Mouse (Mus musculus): ENCODE results near the gene Tenm2. TPM values are rescaled to one million over a fixed set of nuclear protein-coding genes. Genes with fewer than 3 reads are reported as not detected.

The Tenm2 gene
- polyA plus RNA-seq, 1 experiment from 2014 or later = 1.9 TPM

GRCm38 (mm10) chr11:36700131-36700530 lies 535.6 kb downstream of the Tenm2 start:
- 78% methylated on average over 6 of the region's 6 CpGs for WGBS
- ATAC-seq (ENCODE audit: insufficient read depth, low FRiP score) = no peak
- H3K4me2 ChIP-seq (ENCODE audit: low read depth, low read length) = no peak overlapping the region
- H3K4me3 ChIP-seq (replicated peaks; ENCODE audit: low read length) = no peak overlapping the region
- H3K9ac ChIP-seq (ENCODE audit: low read length) = no peak overlapping the region
- no peak overlapping the region for H3K27ac ChIP-seq (ENCODE audit: low read length)
- H3K9me3 ChIP-seq (replicated peaks; ENCODE audit: control insufficient read depth, low read length) = no peaks in the 10 kb centered on the region
- H3K27me3 ChIP-seq (ENCODE audit: control insufficient read depth, insufficient read depth, low read length) = no peaks in the 10 kb centered on the region
- no peaks in the 10 kb centered on the region for H3K4me1 ChIP-seq (ENCODE audit: control insufficient read depth, insufficient read depth, low read length)
- H3K36me3 ChIP-seq (ENCODE audit: control insufficient read depth, insufficient read depth, low read length) = no peaks in the 10 kb centered on the region

- 77% methylated on average over 7 of the region's 7 CpGs for WGBS
- H3K9ac ChIP-seq (ENCODE audit: low read length) = no peak overlapping the region
- no peak overlapping the region for H3K4me2 ChIP-seq (ENCODE audit: low read depth, low read length)
- H3K4me3 ChIP-seq (replicated peaks; ENCODE audit: low read length) = no peak overlapping the region
- H3K36me3 ChIP-seq (ENCODE audit: control insufficient read depth, insufficient read depth, low read length) = no peaks in the 10 kb centered on the region
- ATAC-seq (ENCODE audit: insufficient read depth, low FRiP score) = no peak
- H3K4me1 ChIP-seq (ENCODE audit: control insufficient read depth, insufficient read depth, low read length) = no peaks in the 10 kb centered on the region
- no peaks in the 10 kb centered on the region for H3K9me3 ChIP-seq (replicated peaks; ENCODE audit: control insufficient read depth, low read length)
- no peak overlapping the region for H3K27ac ChIP-seq (ENCODE audit: low read length)
- no peaks in the 10 kb centered on the region for H3K27me3 ChIP-seq (ENCODE audit: control insufficient read depth, insufficient read depth, low read length)
These were observed 537.5 kb downstream of the Tenm2 start for GRCm38 (mm10) chr11:36698268-36698667.

DNA sequence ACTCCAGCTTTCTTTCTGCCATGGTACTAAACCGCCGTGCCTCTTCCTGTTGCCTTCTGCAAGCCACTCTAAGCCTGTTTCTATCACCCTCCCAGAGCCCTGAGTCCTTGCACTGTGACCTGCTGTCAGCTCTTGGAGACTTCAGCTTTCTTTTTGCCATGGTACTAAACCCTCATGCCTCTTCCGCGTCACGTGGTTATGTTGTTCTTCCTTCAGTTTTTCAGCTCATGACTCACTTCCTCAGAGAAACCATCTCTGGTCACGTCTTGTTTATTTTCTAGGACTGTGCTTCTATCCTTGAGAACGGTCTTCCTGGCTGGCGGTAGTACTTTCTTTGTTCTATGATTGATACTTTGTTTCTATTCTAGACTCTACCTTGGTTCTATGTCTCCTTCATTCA lies 537.9 kb downstream of the Tenm2 start:
- Histone ChIP-seq H3K4me1 (ENCODE audit: control insufficient read depth, insufficient read depth, low read length) (no peaks in the 10 kb centered on the region), H3K4me2 (ENCODE audit: low read depth, low read length) (no peak overlapping the region), H3K36me3 (ENCODE audit: control insufficient read depth, insufficient read depth, low read length) (no peaks in the 10 kb centered on the region), H3K9me3 (replicated peaks; ENCODE audit: control insufficient read depth, low read length) (no peaks in the 10 kb centered on the region), H3K4me3 (replicated peaks; ENCODE audit: low read length) (no peak overlapping the region), H3K27ac (ENCODE audit: low read length) (no peak overlapping the region), H3K9ac (ENCODE audit: low read length) (no peak overlapping the region), H3K27me3 (ENCODE audit: control insufficient read depth, insufficient read depth, low read length) (no peaks in the 10 kb centered on the region)
- no peak for ATAC-seq (ENCODE audit: insufficient read depth, low FRiP score)
- WGBS = 71% methylated on average over 8 of the region's 8 CpGs

GRCm38 (mm10) chr11:36697021-36697639 lies 538.6 kb downstream of the Tenm2 start:
- Histone ChIP-seq H3K27me3 (ENCODE audit: control insufficient read depth, insufficient read depth, low read length) (no peaks in the 10 kb centered on the region), H3K9me3 (replicated peaks; ENCODE audit: control insufficient read depth, low read length) (no peaks in the 10 kb centered on the region), H3K36me3 (ENCODE audit: control insufficient read depth, insufficient read depth, low read length) (no peaks in the 10 kb centered on the region), H3K4me1 (ENCODE audit: control insufficient read depth, insufficient read depth, low read length) (no peaks in the 10 kb centered on the region), H3K27ac (ENCODE audit: low read length) (no peak overlapping the region), H3K4me2 (ENCODE audit: low read depth, low read length) (no peak overlapping the region), H3K4me3 (replicated peaks; ENCODE audit: low read length) (no peak overlapping the region), H3K9ac (ENCODE audit: low read length) (no peak overlapping the region)
- ATAC-seq (ENCODE audit: insufficient read depth, low FRiP score) = no peak
- WGBS = 42% methylated on average over 10 of the region's 10 CpGs

- Histone ChIP-seq H3K9ac (ENCODE audit: low read length) (no peak overlapping the region), H3K27ac (ENCODE audit: low read length) (no peak overlapping the region), H3K4me2 (ENCODE audit: low read depth, low read length) (no peak overlapping the region), H3K4me1 (ENCODE audit: control insufficient read depth, insufficient read depth, low read length) (no peaks in the 10 kb centered on the region), H3K27me3 (ENCODE audit: control insufficient read depth, insufficient read depth, low read length) (no peaks in the 10 kb centered on the region), H3K36me3 (ENCODE audit: control insufficient read depth, insufficient read depth, low read length) (no peaks in the 10 kb centered on the region), H3K4me3 (replicated peaks; ENCODE audit: low read length) (no peak overlapping the region), H3K9me3 (replicated peaks; ENCODE audit: control insufficient read depth, low read length) (no peaks in the 10 kb centered on the region)
- 60% methylated on average over 8 of the region's 8 CpGs for WGBS
- no peak for ATAC-seq (ENCODE audit: insufficient read depth, low FRiP score)
These were observed 541.0 kb downstream of the Tenm2 start for GRCm38 (mm10) chr11:36694810-36695209.

DNA sequence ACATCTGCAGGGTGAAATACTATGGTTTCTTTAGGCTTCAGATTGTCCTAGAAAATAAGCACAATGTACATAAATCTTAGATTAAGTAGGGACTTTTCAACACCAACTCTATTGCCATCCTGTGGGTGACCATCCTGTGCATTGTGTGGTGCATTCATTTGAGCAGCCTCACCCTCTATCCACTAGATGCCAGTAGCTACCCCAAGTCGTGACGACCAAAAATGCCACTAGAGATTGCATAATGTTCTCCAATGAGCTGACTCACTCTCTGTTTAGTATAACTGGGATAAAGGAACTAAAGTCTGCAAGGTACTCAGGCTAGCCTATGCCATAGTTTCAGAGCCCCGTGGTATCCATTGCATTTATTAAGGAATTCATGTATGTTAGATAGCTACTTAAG lies 543.1 kb downstream of the Tenm2 start:
- Histone ChIP-seq H3K4me3 (replicated peaks; ENCODE audit: low read length) (no peak overlapping the region), H3K27ac (ENCODE audit: low read length) (no peak overlapping the region), H3K36me3 (ENCODE audit: control insufficient read depth, insufficient read depth, low read length) (no peaks in the 10 kb centered on the region), H3K9ac (ENCODE audit: low read length) (no peak overlapping the region), H3K4me2 (ENCODE audit: low read depth, low read length) (no peak overlapping the region), H3K27me3 (ENCODE audit: control insufficient read depth, insufficient read depth, low read length) (no peaks in the 10 kb centered on the region), H3K9me3 (replicated peaks; ENCODE audit: control insufficient read depth, low read length) (no peaks in the 10 kb centered on the region), H3K4me1 (ENCODE audit: control insufficient read depth, insufficient read depth, low read length) (no peaks in the 10 kb centered on the region)
- no peak for ATAC-seq (ENCODE audit: insufficient read depth, low FRiP score)
- 73% methylated on average over 3 of the region's 3 CpGs for WGBS

GRCm38 (mm10) chr11:36690826-36691225 lies 544.9 kb downstream of the Tenm2 start:
- Histone ChIP-seq H3K36me3 (ENCODE audit: control insufficient read depth, insufficient read depth, low read length) (no peaks in the 10 kb centered on the region), H3K9me3 (replicated peaks; ENCODE audit: control insufficient read depth, low read length) (no peaks in the 10 kb centered on the region), H3K27me3 (ENCODE audit: control insufficient read depth, insufficient read depth, low read length) (no peaks in the 10 kb centered on the region), H3K4me2 (ENCODE audit: low read depth, low read length) (no peak overlapping the region), H3K27ac (ENCODE audit: low read length) (no peak overlapping the region), H3K4me3 (replicated peaks; ENCODE audit: low read length) (no peak overlapping the region), H3K4me1 (ENCODE audit: control insufficient read depth, insufficient read depth, low read length) (no peaks in the 10 kb centered on the region; the same call in 1 of the 2 replicates), H3K9ac (ENCODE audit: low read length) (no peak overlapping the region)
- no peak for ATAC-seq (ENCODE audit: insufficient read depth, low FRiP score)
- WGBS = 59% methylated on average over 6 of the region's 6 CpGs

DNA sequence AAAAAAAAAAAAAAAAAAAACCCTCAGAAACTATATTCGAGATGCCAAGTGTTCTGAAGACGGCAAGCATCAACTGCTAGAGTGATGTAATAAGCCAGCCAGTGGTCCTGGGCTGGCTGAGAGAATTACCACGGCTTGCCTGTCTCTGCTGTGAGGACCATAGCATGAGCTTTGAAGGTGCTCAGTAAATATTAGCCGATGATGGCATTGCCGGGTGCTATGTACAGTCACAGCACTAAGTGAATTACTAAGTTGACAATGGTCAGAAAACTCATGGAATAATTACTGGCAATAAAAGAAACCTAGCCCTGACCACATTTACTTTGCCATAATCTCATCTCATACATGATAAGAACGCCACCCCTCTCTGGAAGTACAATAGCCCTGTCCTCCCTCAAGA lies 549.5 kb downstream of the Tenm2 start:
- no peak overlapping the region for H3K27ac ChIP-seq (ENCODE audit: low read length)
- 56% methylated on average over 6 of the region's 6 CpGs for WGBS
- H3K4me2 ChIP-seq (ENCODE audit: low read depth, low read length) = no peak overlapping the region
- no peaks in the 10 kb centered on the region for H3K27me3 ChIP-seq (ENCODE audit: control insufficient read depth, insufficient read depth, low read length)
- no peak overlapping the region for H3K9ac ChIP-seq (ENCODE audit: low read length)
- no peaks in the 10 kb centered on the region for H3K36me3 ChIP-seq (ENCODE audit: control insufficient read depth, insufficient read depth, low read length)
- H3K4me3 ChIP-seq (replicated peaks; ENCODE audit: low read length) = no peak overlapping the region
- ATAC-seq (ENCODE audit: insufficient read depth, low FRiP score) = no peak; the same call in 1 of the 2 replicates
- no peaks in the 10 kb centered on the region for H3K9me3 ChIP-seq (replicated peaks; ENCODE audit: control insufficient read depth, low read length)
- H3K4me1 ChIP-seq (ENCODE audit: control insufficient read depth, insufficient read depth, low read length) = no peaks in the 10 kb centered on the region; the same call in 1 of the 2 replicates

- H3K9me3 ChIP-seq (replicated peaks; ENCODE audit: control insufficient read depth, low read length) = no peaks in the 10 kb centered on the region
- peaks cover 5% of the 10 kb centered on the region; the same call in 1 of the 2 replicates for H3K4me1 ChIP-seq (ENCODE audit: control insufficient read depth, insufficient read depth, low read length)
- no peak overlapping the region for H3K9ac ChIP-seq (ENCODE audit: low read length)
- ATAC-seq (ENCODE audit: insufficient read depth, low FRiP score) = no peak
- no peak overlapping the region for H3K4me3 ChIP-seq (replicated peaks; ENCODE audit: low read length)
- peaks cover 3% of the 10 kb centered on the region; the same call in 1 of the 2 replicates for H3K27me3 ChIP-seq (ENCODE audit: control insufficient read depth, insufficient read depth, low read length)
- H3K4me2 ChIP-seq (ENCODE audit: low read depth, low read length) = no peak overlapping the region
- no peaks in the 10 kb centered on the region for H3K36me3 ChIP-seq (ENCODE audit: control insufficient read depth, insufficient read depth, low read length)
- H3K27ac ChIP-seq (ENCODE audit: low read length) = no peak overlapping the region
- 80% methylated on average over 2 of the region's 2 CpGs for WGBS
These were observed 556.4 kb downstream of the Tenm2 start for GRCm38 (mm10) chr11:36679361-36679760.
